Mouse (Mus musculus): ENCODE measurements around the gene Rin1. TPM values are rescaled to one million over a fixed set of nuclear protein-coding genes. Genes with fewer than 3 reads are reported as not detected.
"Not testable (repeated sequence)": the region's sequence is repeated elsewhere in the genome, so short reads cannot be mapped to it uniquely, and the experiment has no call there.

The Rin1 gene
- polyA plus RNA-seq (2012; rRNA removed), result 1.9 and 2.6 TPM in 2 replicates

GRCm38 (mm10) chr19:5050047-5050905, at the start of gene Rin1:
Gene Rin1 (plus strand): TSS chr19:5050481.
- Histone ChIP-seq H3K36me3 (ENCODE audit: control insufficient read depth, insufficient read depth, low read length) (peaks cover 21% of the 10 kb centered on the region), H3K27me3 (ENCODE audit: control insufficient read depth, insufficient read depth, low read length) (no peaks in the 10 kb centered on the region), H3K4me1 (ENCODE audit: control insufficient read depth, insufficient read depth, insufficient read length) (peaks cover 2% of the 10 kb centered on the region; the same call in 1 of the 2 replicates), H3K27ac (ENCODE audit: insufficient read depth, low read length) (no peak within 1 kb of the TSS), H3K4me3 (ENCODE audit: extremely low read depth, insufficient read depth, insufficient read length) (no peak within 1 kb of the TSS; the same call in 1 of the 2 replicates)
- TF ChIP-seq POLR2A (IDR thresholded peaks at IDR 0.05; ENCODE audit: low read depth, low read length) (no peak), CTCF (IDR thresholded peaks at IDR 0.05; ENCODE audit: extremely low read depth, insufficient read depth, insufficient read length, insufficient replicate concordance) (no peak)
- 27% methylated on average over 14 of the region's 14 CpGs for WGBS
- no peak for DNase-seq (ENCODE audit: low read depth in 1 of 2, low spot score in 2 of 2)

GRCm38 (mm10) chr19:5001666-5002406, 48.4 kb upstream of the Rin1 start:
- H3K36me3 ChIP-seq (ENCODE audit: control insufficient read depth, insufficient read depth, low read length), result no peaks in the 10 kb centered on the region
- peak; percentile 59 to 68 for DNase-seq (ENCODE audit: low read depth in 1 of 2, low spot score in 2 of 2)
- H3K27ac ChIP-seq (ENCODE audit: insufficient read depth, low read length), result no peak overlapping the region
- H3K4me3 ChIP-seq (ENCODE audit: extremely low read depth, insufficient read depth, insufficient read length), result no peak overlapping the region
- peaks cover 4% of the 10 kb centered on the region; the same call in 1 of the 2 replicates for H3K4me1 ChIP-seq (ENCODE audit: control insufficient read depth, insufficient read depth, insufficient read length)
- 2% methylated on average over 39 of the region's 39 CpGs for WGBS
- no peaks in the 10 kb centered on the region; the same call in 1 of the 2 replicates for H3K27me3 ChIP-seq (ENCODE audit: control insufficient read depth, insufficient read depth, low read length)
- TF ChIP-seq POLR2A (IDR thresholded peaks at IDR 0.05; ENCODE audit: low read depth, low read length) (no peak), CTCF (IDR thresholded peaks at IDR 0.05; ENCODE audit: extremely low read depth, insufficient read depth, insufficient read length, insufficient replicate concordance) (peak; percentile 95; the same call in 1 of the 2 replicates)

DNA sequence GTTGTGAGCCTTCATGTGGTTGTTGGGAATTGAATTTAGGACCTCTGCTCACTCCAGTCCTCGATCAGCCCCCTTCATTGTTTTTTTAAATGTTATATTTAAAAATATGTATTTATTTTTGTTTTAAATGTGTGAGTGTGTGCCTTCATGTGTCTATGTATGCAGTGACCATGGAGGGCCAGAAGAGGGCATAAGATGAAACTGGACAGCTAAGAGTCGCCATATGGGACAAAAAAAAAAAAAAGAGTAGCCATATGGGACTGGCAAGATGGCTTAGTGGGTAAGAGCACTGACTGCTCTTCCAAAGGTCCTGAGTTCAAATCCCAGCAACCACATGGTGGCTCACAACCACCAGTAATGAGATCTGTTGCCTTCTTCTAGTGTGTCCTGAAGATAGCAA, 46.6 kb upstream of the Rin1 start:
- 53% methylated on average over 2 of the region's 2 CpGs for WGBS
- H3K27me3 ChIP-seq (ENCODE audit: control insufficient read depth, insufficient read depth, low read length); H3K4me3 ChIP-seq (ENCODE audit: extremely low read depth, insufficient read depth, insufficient read length); H3K27ac ChIP-seq (ENCODE audit: insufficient read depth, low read length); H3K4me1 ChIP-seq (ENCODE audit: control insufficient read depth, insufficient read depth, insufficient read length); H3K36me3 ChIP-seq (ENCODE audit: control insufficient read depth, insufficient read depth, low read length); DNase-seq (ENCODE audit: low read depth in 1 of 2, low spot score in 2 of 2): not testable (repeated sequence)

GRCm38 (mm10) chr19:5004925-5005324, 45.4 kb upstream of the Rin1 start:
- H3K4me3 ChIP-seq (ENCODE audit: extremely low read depth, insufficient read depth, insufficient read length), result no peak overlapping the region
- no peak for DNase-seq (ENCODE audit: low read depth in 1 of 2, low spot score in 2 of 2)
- no peaks in the 10 kb centered on the region for H3K36me3 ChIP-seq (ENCODE audit: control insufficient read depth, insufficient read depth, low read length)
- no peaks in the 10 kb centered on the region; the same call in 1 of the 2 replicates for H3K27me3 ChIP-seq (ENCODE audit: control insufficient read depth, insufficient read depth, low read length)
- H3K4me1 ChIP-seq (ENCODE audit: control insufficient read depth, insufficient read depth, insufficient read length), result peaks cover 4% of the 10 kb centered on the region; the same call in 1 of the 2 replicates
- TF ChIP-seq POLR2A (IDR thresholded peaks at IDR 0.05; ENCODE audit: low read depth, low read length) (no peak), CTCF (IDR thresholded peaks at IDR 0.05; ENCODE audit: extremely low read depth, insufficient read depth, insufficient read length, insufficient replicate concordance) (no peak)
- WGBS, result 69% methylated on average over 4 of the region's 4 CpGs
- no peak overlapping the region for H3K27ac ChIP-seq (ENCODE audit: insufficient read depth, low read length)

DNA sequence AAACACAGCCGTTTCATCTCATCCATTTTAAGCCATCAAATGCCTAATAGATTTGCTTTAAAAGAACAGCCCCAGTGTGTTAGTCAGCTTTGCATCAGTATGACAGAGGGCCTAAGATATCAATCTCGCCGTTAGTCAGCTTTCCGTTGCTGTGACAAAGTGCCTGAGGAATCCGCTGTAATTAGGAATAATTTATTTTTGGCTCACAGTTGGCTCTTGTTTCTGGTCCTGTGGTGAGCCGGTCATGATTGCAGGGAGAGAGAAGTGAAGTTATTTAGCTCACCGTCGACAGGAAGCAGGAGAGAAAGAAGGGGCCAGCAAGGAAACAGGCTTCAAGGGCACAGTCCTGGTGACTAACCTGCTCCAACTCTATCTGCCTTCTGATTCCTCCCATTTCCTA, 37.1 kb upstream of the Rin1 start:
- DNase-seq (ENCODE audit: low read depth in 1 of 2, low spot score in 2 of 2), result no peak
- no peak overlapping the region for H3K27ac ChIP-seq (ENCODE audit: insufficient read depth, low read length)
- no peaks in the 10 kb centered on the region for H3K4me1 ChIP-seq (ENCODE audit: control insufficient read depth, insufficient read depth, insufficient read length)
- 39% methylated on average over 8 of the region's 8 CpGs for WGBS
- H3K4me3 ChIP-seq (ENCODE audit: extremely low read depth, insufficient read depth, insufficient read length), result no peak overlapping the region
- no peaks in the 10 kb centered on the region for H3K27me3 ChIP-seq (ENCODE audit: control insufficient read depth, insufficient read depth, low read length)
- TF ChIP-seq POLR2A (IDR thresholded peaks at IDR 0.05; ENCODE audit: low read depth, low read length), result no peak
- TF ChIP-seq CTCF (IDR thresholded peaks at IDR 0.05; ENCODE audit: extremely low read depth, insufficient read depth, insufficient read length, insufficient replicate concordance), result no peak
- no peaks in the 10 kb centered on the region for H3K36me3 ChIP-seq (ENCODE audit: control insufficient read depth, insufficient read depth, low read length)

- Histone ChIP-seq H3K27ac (ENCODE audit: insufficient read depth, low read length) (no peak overlapping the region), H3K36me3 (ENCODE audit: control insufficient read depth, insufficient read depth, low read length) (no peaks in the 10 kb centered on the region), H3K4me1 (ENCODE audit: control insufficient read depth, insufficient read depth, insufficient read length) (no peaks in the 10 kb centered on the region), H3K27me3 (ENCODE audit: control insufficient read depth, insufficient read depth, low read length) (no peaks in the 10 kb centered on the region), H3K4me3 (ENCODE audit: extremely low read depth, insufficient read depth, insufficient read length) (no peak overlapping the region)
- WGBS, result 13% methylated on average over 8 of the region's 8 CpGs
- TF ChIP-seq CTCF (IDR thresholded peaks at IDR 0.05; ENCODE audit: extremely low read depth, insufficient read depth, insufficient read length, insufficient replicate concordance) (peak; percentile 36; the same call in 1 of the 2 replicates), POLR2A (IDR thresholded peaks at IDR 0.05; ENCODE audit: low read depth, low read length) (no peak)
- DNase-seq (ENCODE audit: low read depth in 1 of 2, low spot score in 2 of 2), result peak in 1 of 2 experiments; percentile 4
These were observed 35.3 kb upstream of the Rin1 start for GRCm38 (mm10) chr19:5014961-5015398.

Data from spleen, adult 2 months (tissue).